Comparison of ENCODE assay signal across 24 mouse cellular contexts in the genomic region with DNA sequence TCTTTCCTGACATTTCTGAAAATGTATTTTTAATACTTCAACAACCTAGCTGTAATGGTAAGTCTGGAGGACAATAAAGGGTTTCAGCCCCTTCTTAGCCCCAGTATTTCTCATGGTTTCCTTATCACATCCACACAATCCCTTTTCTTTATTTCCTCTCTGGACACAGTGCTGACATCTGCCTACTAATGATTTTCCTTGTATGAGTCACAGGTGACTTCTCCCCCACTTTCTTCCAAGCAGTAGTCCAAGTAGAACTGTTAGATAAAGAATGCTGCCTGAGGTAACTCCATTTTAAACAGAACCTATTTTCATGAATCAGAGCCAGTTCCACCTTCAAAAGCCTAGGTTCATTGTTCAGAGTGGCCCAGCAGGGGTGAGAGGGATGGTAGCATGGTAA. TPM values are rescaled to one million over a fixed set of nuclear protein-coding genes. Genes with fewer than 3 reads are reported as not detected.
"Had no signal": no experiment of that assay in that cellular context is flagged by ENCODE, and none has a peak within 500 bp of the region (broad histone marks: within the 10 kb centered on the region; RNA-seq: fewer than 3 reads in every experiment).

No protein-coding gene starts in this region.

- H3K9ac ChIP-seq: liver, embryonic 14.5 days; lung, embryonic 14.5 days; midbrain, embryonic 13.5 days; midbrain, embryonic 15.5 days; neural tube, embryonic 12.5 days; stomach, embryonic 15.5 days had no signal

- H3K4me2 ChIP-seq: lung, embryonic 14.5 days; midbrain, embryonic 13.5 days; midbrain, embryonic 15.5 days; neural tube, embryonic 12.5 days; stomach, embryonic 15.5 days had no signal

- H3K9me3 ChIP-seq: midbrain, embryonic 13.5 days; midbrain, embryonic 15.5 days; neural tube, embryonic 12.5 days; stomach, embryonic 15.5 days had no signal

- H3K27me3 ChIP-seq: megakaryocyte, embryonic 14.5 days; midbrain, embryonic 13.5 days; midbrain, embryonic 15.5 days; neural tube, embryonic 12.5 days; stomach, embryonic 15.5 days had no signal

- ATAC-seq: midbrain, embryonic 13.5 days; midbrain, embryonic 15.5 days had no signal

- H3K4me3 ChIP-seq: megakaryocyte, embryonic 14.5 days; midbrain, embryonic 13.5 days; midbrain, embryonic 15.5 days; neural tube, embryonic 12.5 days; stomach, embryonic 15.5 days had no signal

- H3K36me3 ChIP-seq: midbrain, embryonic 13.5 days; midbrain, embryonic 15.5 days; neural tube, embryonic 12.5 days; stomach, embryonic 15.5 days had no signal

- DNase-seq: lung, adult 18-20 months; lung, embryonic 14.5 days; lung, postnatal 14 days; lung, postnatal 36 days; right cerebral cortex, postnatal 14 days; thymus, adult 18-20 months; thymus, postnatal 25 days; thymus, postnatal 4 days had no signal

- H3K4me1 ChIP-seq: megakaryocyte, embryonic 14.5 days; midbrain, embryonic 13.5 days; midbrain, embryonic 15.5 days; neural tube, embryonic 12.5 days; stomach, embryonic 15.5 days had no signal

- H3K27ac ChIP-seq: liver, embryonic 14.5 days; macrophage; midbrain, embryonic 13.5 days; midbrain, embryonic 15.5 days; neural tube, embryonic 12.5 days; stomach, embryonic 15.5 days had no signal

RNA-seq across cellular contexts. Expression of a gene that starts 2.2 kb away (rescaled TPM):
- total RNA-seq: megakaryocyte progenitor cell, adult 5-6 weeks; midbrain, postnatal 0 days; monocyte, adult 5-6 weeks; neutrophil, adult 5-6 weeks had no signal
- polyA plus RNA-seq: liver, embryonic 14.5 days; liver, embryonic 16.5 days; lung, embryonic 14.5 days; lung, embryonic 16.5 days; macrophage; midbrain, embryonic 13.5 days; midbrain, embryonic 15.5 days; midbrain, postnatal 0 days; neural tube, embryonic 12.5 days; neural tube, embryonic 14.5 days; spleen, adult 2 months; stomach, embryonic 15.5 days; thymus, postnatal 0 days had no signal

RNA-seq across cellular contexts. Expression of a gene that starts 35.5 kb away (rescaled TPM):
- total RNA-seq: megakaryocyte progenitor cell, adult 5-6 weeks; midbrain, postnatal 0 days; monocyte, adult 5-6 weeks; neutrophil, adult 5-6 weeks had no signal
- polyA plus RNA-seq: liver, embryonic 14.5 days; liver, embryonic 16.5 days; lung, embryonic 14.5 days; lung, embryonic 16.5 days; macrophage; midbrain, embryonic 13.5 days; midbrain, embryonic 15.5 days; midbrain, postnatal 0 days; neural tube, embryonic 12.5 days; neural tube, embryonic 14.5 days; spleen, adult 2 months; stomach, embryonic 15.5 days; thymus, postnatal 0 days had no signal
